Mouse (Mus musculus) heart, embryonic 14.5 days (tissue): ENCODE results near the gene Scn3b. TPM values are rescaled to one million over a fixed set of nuclear protein-coding genes. Genes with fewer than 3 reads are reported as not detected.

Source experiments
- ATAC-seq: fragments of 200-750 bp; cut with Nextera tagmentation; 2 replicates; pipeline ENCODE4 v1.8.0; 2017; ENCODE audit warnings: low read depth, moderate TSS enrichment; ENCODE audit not compliant: insufficient number of reproducible peaks, insufficient read depth, low FRiP score
- H3K27ac ChIP-seq, 2 experiments: fragments of 200-500 bp in 1 of 2; fragments of 300-500 bp in 1 of 2; sonication (generic) in 1 of 2; replicated peaks in 1 of 2; 2 replicates each; pipeline ENCODE4 v1.5.1; 2012 to 2014; ENCODE audit warnings: low read depth in 2 of 2, low read length in 2 of 2, control low read depth in 1 of 2, mild to moderate bottlenecking in 1 of 2, mixed read lengths in 1 of 2; ENCODE audit not compliant: control insufficient read depth in 1 of 2, insufficient read depth in 1 of 2
- H3K27me3 ChIP-seq: fragments of 300-500 bp; sonication (generic); 2 replicates; pipeline ENCODE4 v1.6.1; 2014; ENCODE audit warnings: mild to moderate bottlenecking, low read length, control low read depth; ENCODE audit not compliant: control insufficient read depth, insufficient read depth
- H3K36me3 ChIP-seq: fragments of 300-500 bp; sonication (generic); 2 replicates; pipeline ENCODE4 v1.6.1; 2014; ENCODE audit warnings: mild to moderate bottlenecking, control low read depth, low read length, mixed read lengths; ENCODE audit not compliant: control insufficient read depth, insufficient read depth
- H3K4me1 ChIP-seq, 2 experiments: fragments of 200-500 bp in 1 of 2; fragments of 300-500 bp in 1 of 2; sonication (generic) in 1 of 2; 2 replicates each; pipeline ENCODE4 v1.6.1; 2012 to 2014; ENCODE audit warnings: low read length in 2 of 2, control low read depth in 1 of 2, mixed read lengths in 1 of 2; ENCODE audit not compliant: control insufficient read depth in 2 of 2, insufficient read depth in 2 of 2
- H3K4me2 ChIP-seq: fragments of 300-500 bp; sonication (generic); 2 replicates; pipeline ENCODE4 v1.6.1; 2014; ENCODE audit warnings: mild to moderate bottlenecking, low read length
- H3K4me3 ChIP-seq, 2 experiments: fragments of 200-500 bp in 1 of 2; fragments of 300-500 bp in 1 of 2; sonication (generic) in 1 of 2; 2 replicates each; pipeline ENCODE4 v1.5.1; 2012 to 2014; ENCODE audit warnings: low read length in 2 of 2, mild to moderate bottlenecking in 2 of 2, control low read depth in 1 of 2, low read depth in 1 of 2, moderate library complexity in 1 of 2; ENCODE audit not compliant: control insufficient read depth in 1 of 2, insufficient read depth in 1 of 2
- H3K9ac ChIP-seq: fragments of 300-500 bp; sonication (generic); 2 replicates; pipeline ENCODE4 v1.6.1; 2014; ENCODE audit warnings: mild to moderate bottlenecking, low read length
- H3K9me3 ChIP-seq: fragments of 300-500 bp; sonication (generic); 2 replicates; pipeline ENCODE4 v1.6.1; 2016; ENCODE audit warnings: low read length, control low read depth; ENCODE audit not compliant: control insufficient read depth
- WGBS: fragments of 180-500 bp; shearing (Covaris S2); extraction: QIAGEN DNeasy Blood & Tissue Kit; methylation state at CpG from one replicate; pipeline ENCODE4 v1.1.7; 2014; 5-methylcytosine and 5-hydroxymethylcytosine counted together
- polyA plus RNA-seq: library from polyadenylated mRNA; unstranded; fragments of >200 nt; fragmentation: Nextera tagmentation; extraction: Ambion mirVana; gene quantifications from 2 replicates; pipeline ENCODE4 v1.2.1, GENCODE M21; 2014

Scn3b gene
- 0.65 and 1.5 TPM in 2 replicates for polyA plus RNA-seq

GRCm38 (mm10) chr9:40269103-40269861 lies at the start of gene Scn3b:
Gene Scn3b (plus strand): TSS chr9:40269217.
- H3K36me3 ChIP-seq, result no peaks in the 10 kb centered on the region
- H3K27me3 ChIP-seq, result peaks cover 24% of the 10 kb centered on the region
- peak within 1 kb of the TSS; percentile 69 for H3K4me2 ChIP-seq
- no peak within 1 kb of the TSS for H3K9ac ChIP-seq
- peak within 1 kb of the TSS; percentile 30 to 33 for H3K4me3 ChIP-seq
- H3K4me1 ChIP-seq, result peaks cover 10 to 12% of the 10 kb centered on the region in 2 experiments
- H3K9me3 ChIP-seq, result no peaks in the 10 kb centered on the region
- WGBS, result under 1% methylated on average over 39 of the region's 42 CpGs
- H3K27ac ChIP-seq, result no peak within 1 kb of the TSS
- peak; percentile 64 for ATAC-seq

DNA sequence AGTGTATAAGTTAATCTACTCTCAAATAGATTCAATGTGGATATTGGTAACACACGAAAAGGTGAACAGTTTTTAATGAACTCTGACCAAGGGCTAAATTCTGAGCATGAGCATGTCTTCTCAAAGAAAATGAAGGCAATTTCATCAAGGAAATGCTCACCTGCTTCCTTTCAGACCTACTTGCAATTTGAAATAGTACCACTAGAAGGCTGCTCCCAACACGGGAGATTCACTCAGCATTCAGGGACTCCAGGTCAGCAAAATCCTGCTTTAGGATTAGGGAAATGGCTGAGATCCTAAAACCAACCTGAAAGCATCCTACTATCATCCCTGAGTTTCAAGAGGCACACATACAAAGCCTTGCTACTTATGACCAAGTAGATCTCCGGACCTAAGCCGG lies 44.7 kb upstream of the Scn3b start:
- no peak overlapping the region for H3K4me2 ChIP-seq
- no peak overlapping the region for H3K9ac ChIP-seq
- H3K4me3 ChIP-seq, result no peak overlapping the region
- no peak for ATAC-seq
- H3K36me3 ChIP-seq, result no peaks in the 10 kb centered on the region
- H3K9me3 ChIP-seq, result no peaks in the 10 kb centered on the region
- H3K27me3 ChIP-seq, result no peaks in the 10 kb centered on the region
- no peaks in the 10 kb centered on the region for H3K4me1 ChIP-seq
- WGBS, result 62% methylated on average over 4 of the region's 4 CpGs
- H3K27ac ChIP-seq, result no peak overlapping the region

DNA sequence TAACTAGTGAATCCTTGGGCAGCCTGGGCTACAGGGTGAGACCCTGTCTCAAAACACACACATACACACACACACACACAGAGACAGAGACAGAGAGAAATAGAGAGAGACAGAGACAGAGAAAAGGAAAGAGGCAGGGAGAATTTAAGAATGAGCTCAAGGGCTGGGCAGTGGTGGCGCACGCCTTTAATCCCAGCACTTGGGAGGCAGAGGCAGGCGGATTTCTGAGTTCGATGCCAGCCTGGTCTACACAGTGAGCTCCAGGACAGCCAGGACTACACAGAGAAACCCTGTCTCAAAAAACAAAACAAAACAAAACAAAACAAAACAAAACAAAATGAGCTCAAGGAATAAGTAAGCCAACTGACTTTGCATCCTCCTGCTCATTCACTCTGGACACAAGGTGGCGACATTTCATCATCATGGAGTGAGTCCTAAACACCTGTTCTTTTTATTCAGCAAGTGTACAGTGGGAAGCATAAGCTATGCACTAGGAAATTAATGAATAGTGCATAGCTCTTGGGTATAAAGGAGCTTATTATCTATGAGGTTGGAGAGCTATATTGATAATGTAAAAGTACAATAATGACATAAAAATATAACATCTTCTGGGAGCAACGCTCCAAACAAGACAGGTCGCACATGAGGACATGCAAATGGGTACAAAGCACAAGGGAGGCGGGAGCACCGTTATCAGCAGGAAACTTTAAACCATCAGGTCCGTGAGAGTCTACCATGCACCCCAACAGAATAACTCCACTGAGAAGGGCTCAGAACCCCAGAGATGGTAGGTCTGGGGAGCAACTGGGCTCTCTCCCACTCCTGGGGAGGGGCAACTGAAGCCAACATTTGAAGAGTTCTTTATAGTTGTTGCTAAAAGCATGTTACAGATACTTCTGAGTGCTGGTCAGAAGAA lies 40.9 kb upstream of the Scn3b start:
- no peak for ATAC-seq

DNA sequence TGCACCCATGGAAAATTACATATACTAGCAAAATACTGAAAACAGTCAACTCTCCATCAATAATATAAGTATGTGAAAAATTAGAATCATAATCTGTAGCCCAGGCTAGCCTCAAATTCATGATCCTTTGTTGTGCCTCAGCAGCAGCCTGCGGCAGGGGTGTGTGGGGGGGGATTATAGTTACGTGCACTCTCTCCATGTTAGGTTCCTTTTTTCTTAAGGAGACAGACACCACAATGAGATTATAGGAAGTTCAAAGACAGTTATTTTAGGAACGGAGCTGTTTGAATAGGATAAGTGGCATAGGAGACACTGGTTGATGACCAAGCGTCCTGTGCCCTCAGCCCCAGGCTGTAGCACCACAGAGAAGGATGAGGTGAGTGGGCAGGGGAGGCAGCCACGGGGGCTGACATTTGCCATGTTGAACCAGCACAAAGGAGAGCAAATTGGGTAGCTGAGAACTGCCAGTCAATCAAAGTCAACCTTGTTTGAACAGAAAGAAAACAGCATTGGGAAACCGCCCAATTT lies 40.1 kb upstream of the Scn3b start:
- H3K27me3 ChIP-seq, result no peaks in the 10 kb centered on the region

More for the DNA sequence above, 40.9 kb upstream of the Scn3b start:
- Histone ChIP-seq H3K4me3 (no peak overlapping the region), H3K9me3 (peaks cover 4% of the 10 kb centered on the region; the same call in 1 of the 2 replicates), H3K27me3 (no peaks in the 10 kb centered on the region), H3K9ac (no peak overlapping the region), H3K4me2 (no peak overlapping the region), H3K4me1 (no peaks in the 10 kb centered on the region), H3K36me3 (no peaks in the 10 kb centered on the region), H3K27ac (no peak overlapping the region)
- WGBS, result 58% methylated on average over 10 of the region's 10 CpGs

DNA sequence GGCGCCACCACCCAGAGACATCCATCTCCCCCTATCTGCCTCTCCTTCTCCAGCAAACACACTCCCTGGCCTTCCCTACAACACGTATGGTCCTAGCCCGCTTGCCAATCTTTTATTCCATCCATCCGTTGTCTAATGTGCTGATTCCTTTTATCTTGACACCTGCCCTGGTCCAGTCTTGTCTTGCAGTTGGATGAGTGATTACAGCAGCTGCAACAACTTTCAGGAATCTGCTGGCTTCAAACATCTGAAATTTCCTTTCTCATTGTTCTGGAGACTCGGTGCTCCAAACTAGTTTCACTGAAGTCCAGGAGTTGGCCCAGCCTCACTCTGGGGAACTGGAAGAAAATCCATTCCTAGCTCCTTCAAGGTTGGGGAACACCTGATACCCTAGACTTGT lies 39.5 kb upstream of the Scn3b start:
- ATAC-seq, result no peak
- Histone ChIP-seq H3K9me3 (peaks cover 4% of the 10 kb centered on the region; the same call in 1 of the 2 replicates), H3K27me3 (no peaks in the 10 kb centered on the region), H3K36me3 (no peaks in the 10 kb centered on the region), H3K27ac (no peak overlapping the region), H3K4me3 (no peak overlapping the region), H3K4me2 (no peak overlapping the region), H3K4me1 (no peaks in the 10 kb centered on the region), H3K9ac (no peak overlapping the region)
- 61% methylated on average over 5 of the region's 5 CpGs for WGBS

More for the DNA sequence above, 40.1 kb upstream of the Scn3b start:
- Histone ChIP-seq H3K36me3 (no peaks in the 10 kb centered on the region), H3K27ac (no peak overlapping the region), H3K9ac (no peak overlapping the region), H3K4me2 (no peak overlapping the region), H3K9me3 (peaks cover 4% of the 10 kb centered on the region; the same call in 1 of the 2 replicates), H3K4me3 (no peak overlapping the region), H3K4me1 (no peaks in the 10 kb centered on the region)
- ATAC-seq, result no peak
- 45% methylated on average over 6 of the region's 6 CpGs for WGBS

DNA sequence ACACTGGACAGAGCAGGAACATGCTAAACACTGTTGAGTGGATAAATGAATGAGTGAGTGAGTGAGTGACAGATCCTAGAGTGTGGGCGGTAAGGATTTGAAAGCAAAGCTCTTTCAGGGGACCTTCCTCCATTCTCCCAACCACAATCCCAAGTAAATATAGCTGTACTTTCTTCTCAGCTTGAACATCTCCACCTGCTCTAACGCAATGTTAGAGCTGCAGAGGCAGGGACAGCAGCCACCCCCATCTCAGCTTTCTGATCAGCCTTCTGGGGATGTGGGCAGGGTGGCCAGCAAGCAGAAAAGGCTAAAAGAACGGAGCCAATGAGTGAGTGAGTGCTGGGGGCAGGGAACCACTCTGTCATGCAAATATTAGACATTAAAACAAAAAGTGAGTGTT lies 38.0 kb upstream of the Scn3b start:
- Histone ChIP-seq H3K27ac (no peak overlapping the region), H3K4me3 (no peak overlapping the region), H3K9me3 (peaks cover 4% of the 10 kb centered on the region; the same call in 1 of the 2 replicates), H3K4me2 (no peak overlapping the region), H3K4me1 (no peaks in the 10 kb centered on the region), H3K9ac (no peak overlapping the region), H3K36me3 (no peaks in the 10 kb centered on the region), H3K27me3 (no peaks in the 10 kb centered on the region)
- ATAC-seq, result no peak
- 76% methylated on average over 3 of the region's 3 CpGs for WGBS

DNA sequence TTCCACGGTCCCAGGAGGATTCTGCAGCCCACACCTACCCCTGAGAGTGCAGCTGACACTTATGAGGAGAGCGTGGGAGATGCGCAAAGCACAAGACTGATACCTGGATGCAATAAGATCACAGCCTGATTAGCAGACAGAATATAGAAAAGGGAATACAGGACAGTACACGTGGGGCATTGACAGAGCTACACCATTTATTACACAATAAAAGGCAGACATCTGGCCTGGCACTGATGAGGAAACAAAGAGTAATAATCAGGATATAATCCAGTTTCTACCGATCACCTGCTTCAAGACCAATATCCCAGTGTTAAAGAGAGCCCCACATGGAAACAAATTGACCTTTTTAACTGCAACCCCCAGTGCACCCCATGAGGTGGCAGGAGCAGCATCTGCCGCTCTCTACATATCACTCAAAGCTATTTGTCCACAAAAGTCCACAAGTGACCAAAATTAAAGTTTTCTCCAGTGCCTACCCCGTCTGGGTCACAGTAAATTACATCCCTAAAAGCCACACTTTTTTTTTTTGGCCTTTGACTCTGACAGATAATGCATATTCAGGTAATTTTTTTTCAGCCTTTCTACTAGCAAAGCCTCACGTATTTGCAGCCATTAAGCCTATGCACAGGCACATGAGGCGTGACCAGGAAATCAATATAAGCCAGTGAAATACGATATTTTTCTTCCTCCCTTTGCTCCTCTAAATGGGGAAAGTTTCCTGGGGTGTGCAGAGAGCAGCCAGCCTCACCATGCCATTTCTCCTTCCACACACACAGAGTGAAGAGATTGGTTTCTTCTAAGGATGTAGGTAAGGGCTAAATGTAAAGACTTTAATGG lies 34.6 kb upstream of the Scn3b start:
- no peaks in the 10 kb centered on the region for H3K4me1 ChIP-seq
- no peak for ATAC-seq
- 72% methylated on average over 10 of the region's 10 CpGs for WGBS
- no peak overlapping the region for H3K27ac ChIP-seq
- no peak overlapping the region for H3K9ac ChIP-seq
- H3K27me3 ChIP-seq, result no peaks in the 10 kb centered on the region
- H3K9me3 ChIP-seq, result peaks cover 4% of the 10 kb centered on the region; the same call in 1 of the 2 replicates
- H3K4me2 ChIP-seq, result no peak overlapping the region
- no peaks in the 10 kb centered on the region for H3K36me3 ChIP-seq
- no peak overlapping the region for H3K4me3 ChIP-seq
